Mouse (Mus musculus): ENCODE results near the gene Arhgef25.
"Not testable (repeated sequence)": the region's sequence is repeated elsewhere in the genome, so short reads cannot be mapped to it uniquely, and the experiment has no call there.

GRCm38 (mm10) chr10:127134394-127135035 lies 55.4 kb downstream of the Arhgef25 start:
- TF ChIP-seq CTCF (IDR thresholded peaks at IDR 0.05; ENCODE audit: borderline replicate concordance, insufficient read depth, low read length): peak; percentile 25; the same call in 1 of the 2 replicates
- not testable (repeated sequence) for TF ChIP-seq POLR2A (IDR thresholded peaks at IDR 0.05; ENCODE audit: low read depth, low read length)

All from embryonic fibroblast, embryonic 13.5 days (primary cell).